Mouse (Mus musculus) right cerebral cortex, postnatal 14 days (tissue): ENCODE results near the gene Raet1e.
"Not testable (repeated sequence)": the region's sequence is repeated elsewhere in the genome, so short reads cannot be mapped to it uniquely, and the experiment has no call there.

ENCODE experiments used
- DNase-seq: peaks from one replicate; pipeline ENCODE4 v3.0.0; 2022

The Raet1e gene

DNA sequence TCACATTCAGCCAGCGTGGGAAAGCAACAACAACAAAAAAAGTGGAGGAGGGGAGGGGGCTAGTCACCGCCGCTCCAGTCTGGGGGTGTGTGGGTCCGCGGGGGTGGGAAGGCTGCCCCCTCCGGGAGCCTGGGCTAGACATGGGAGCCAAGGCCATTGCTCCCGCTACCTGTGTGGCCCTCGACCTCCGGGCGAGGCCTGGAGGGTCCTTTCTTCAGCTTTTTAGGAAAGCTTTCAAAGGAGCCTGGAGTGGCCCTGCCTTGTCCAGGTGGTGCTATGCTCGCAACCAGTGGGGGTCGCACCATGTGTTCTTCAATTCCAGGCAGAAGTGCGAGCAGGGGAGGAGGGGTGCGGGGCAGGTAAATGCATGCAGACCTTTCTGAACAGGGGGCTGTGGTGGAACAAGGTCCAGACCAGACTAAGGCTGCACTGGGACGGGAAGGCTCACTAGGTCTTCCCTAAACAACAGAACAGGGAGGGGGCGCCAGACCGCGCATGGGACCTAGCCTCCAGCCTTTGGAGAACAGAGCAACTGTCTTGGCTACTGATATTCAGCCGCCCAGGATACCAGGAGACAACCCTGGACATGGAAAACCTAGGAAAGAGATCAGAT, 116.2 kb downstream of the Raet1e start:
- DNase-seq = no peak

DNA sequence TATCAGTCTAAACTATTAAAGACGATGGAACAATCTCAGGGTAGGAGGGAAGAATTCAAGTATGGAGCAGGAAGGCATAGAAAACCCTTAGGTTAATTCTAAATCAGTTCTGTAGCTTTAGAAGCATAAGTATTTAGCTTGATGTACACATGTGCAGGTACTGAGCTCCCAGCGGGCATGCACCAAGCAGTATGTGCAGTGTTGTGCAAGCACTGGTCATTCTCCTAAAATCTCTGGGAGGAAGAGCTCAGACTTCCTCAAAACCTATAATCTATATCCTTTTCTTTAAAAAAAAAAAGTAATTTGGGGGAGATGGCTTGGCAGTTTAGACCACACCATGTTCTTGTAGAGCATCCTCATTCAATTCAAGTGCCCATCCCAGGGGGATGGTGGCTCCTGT, 120.1 kb downstream of the Raet1e start:
- not testable (repeated sequence) for DNase-seq

DNA sequence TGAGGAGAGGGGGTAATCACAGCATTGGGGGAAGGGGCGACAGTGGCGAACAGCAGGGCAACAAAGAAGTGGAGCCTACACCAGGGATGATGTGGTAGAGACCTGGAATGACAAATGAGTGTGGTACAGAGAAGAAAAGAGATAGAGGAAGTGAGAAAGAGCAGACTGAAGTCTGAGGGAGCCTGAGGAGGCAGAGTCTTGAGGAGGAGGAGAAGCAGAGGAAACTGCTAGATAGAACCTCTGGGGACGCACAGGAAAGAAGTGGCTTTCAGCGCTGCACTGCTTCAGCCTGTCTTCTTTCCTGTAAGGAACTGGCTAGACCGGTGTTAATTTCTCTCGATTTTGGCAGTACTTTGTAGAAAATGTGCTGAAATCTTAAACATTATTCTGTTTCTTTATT, 124.4 kb downstream of the Raet1e start:
- no peak for DNase-seq

DNA sequence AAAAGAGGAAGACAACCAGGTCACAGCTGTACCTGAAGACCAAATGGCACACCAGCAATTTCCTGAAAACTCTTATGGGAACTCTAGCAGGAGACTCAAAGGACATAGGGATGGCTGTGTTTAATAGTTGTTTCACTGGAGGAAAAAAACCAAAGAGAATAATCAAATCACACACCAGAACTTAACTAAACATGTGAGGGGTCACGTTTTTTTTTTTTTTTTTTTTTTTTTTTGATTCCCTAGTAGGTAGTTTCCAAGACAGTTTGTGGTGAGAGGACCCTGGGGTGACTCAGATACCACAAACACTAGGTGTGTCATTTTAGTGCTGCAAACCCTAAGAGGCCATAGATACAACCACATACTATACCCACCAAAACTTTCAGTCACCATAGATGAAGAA, 137.3 kb downstream of the Raet1e start:
- DNase-seq = no peak

DNA sequence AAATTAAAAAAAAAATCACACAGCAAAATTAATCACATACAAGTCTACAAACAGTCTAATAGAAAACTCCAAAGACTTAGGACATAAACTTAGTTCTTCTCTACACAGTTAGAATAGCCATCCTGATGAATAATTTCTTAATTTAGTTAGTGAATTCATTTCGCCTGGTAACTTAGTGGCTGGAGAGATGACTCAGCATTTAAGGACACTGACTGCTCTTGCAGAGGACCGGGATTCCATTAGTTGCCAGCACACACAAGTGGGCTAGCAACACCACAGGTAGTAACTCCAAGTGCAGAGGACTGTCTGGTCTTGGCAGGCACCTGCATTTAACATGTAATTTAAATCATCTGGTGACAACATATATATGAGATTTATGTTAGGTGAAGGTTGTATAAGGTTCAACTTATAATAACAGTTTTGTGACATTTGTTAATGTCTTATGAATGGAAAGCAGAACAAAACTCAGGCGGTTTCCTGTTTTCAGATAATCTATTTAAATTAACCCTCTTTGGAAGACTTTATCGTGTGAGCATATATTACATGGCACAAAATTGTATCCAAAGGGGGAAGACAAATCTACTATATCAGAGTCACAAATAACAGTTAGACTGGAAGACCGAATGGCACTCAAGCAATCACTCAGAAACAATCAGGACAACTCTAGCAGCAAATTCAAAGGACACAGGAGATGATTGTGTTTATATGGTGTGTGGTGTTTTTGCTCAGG, 138.8 kb downstream of the Raet1e start:
- DNase-seq = no peak

DNA sequence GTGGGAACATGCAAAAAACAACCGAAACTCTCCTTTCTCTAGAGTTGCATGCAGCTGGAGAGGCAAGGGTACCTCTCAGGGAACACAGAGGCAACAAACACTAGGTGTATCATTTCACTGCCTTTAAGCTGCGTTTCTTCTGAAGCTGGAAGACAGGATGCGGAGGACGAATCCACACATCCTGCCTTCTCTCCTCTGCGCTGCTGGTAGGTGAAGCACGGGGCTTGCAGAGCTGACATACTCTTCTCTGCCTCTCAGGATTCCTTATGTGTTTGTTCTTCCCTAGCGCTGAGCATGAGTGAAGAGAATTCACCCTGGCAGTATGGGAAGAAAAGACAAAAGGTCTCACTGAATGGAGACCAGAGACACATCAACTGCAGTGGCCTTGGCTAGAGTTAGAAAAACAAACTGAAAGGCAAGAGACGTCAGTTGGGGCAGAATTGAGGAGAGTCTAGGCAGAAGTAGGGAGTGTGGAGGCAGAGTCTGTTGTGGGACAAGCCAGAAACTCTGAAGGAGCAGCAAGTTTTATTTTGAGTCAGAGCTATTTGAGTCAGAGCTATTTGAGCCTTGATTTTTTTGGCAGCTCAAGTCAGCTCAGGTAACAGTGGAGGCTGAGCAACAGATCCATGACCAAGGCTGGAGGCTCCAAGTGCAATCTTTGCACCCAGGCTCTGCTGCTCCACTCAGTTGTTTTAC, 139.5 kb downstream of the Raet1e start:
- DNase-seq = no peak

DNA sequence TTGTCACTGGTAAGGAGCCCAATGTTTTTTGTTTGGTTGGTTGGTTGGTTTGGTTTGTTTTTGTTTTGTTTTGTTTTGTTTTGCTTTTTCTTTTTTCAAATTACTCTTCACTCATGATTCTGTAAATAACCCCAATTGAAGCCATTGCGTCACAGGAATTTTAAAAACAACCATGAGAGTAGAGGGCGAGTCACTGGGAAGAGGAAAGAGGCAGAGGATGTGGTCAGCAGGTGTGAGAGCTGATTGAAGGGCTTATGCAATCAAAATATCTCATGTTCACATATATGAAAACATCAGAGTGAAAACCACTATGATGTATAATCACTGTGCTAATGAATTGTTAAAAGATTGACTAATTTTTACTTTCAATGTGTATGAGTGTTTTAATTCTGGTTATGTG, 141.0 kb downstream of the Raet1e start:
- no peak for DNase-seq

DNA sequence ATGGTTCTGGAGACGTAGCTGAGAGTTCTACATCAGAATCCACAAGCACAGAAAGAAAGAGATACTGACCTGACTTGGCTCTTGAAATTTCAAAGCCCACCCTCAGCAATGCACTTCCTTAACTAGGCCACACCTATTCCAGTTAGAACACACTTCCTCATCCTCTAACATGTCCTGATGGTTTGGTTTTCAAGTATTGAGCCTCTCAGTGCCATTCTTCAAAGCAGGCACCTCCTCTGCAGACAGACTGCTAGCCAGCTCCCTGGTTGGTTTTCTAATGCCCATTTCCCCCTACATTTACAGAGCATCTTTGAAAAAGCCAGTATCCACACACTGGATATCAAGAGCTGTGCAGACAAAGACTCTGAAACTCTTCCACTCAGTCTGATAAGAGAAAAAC, 143.3 kb downstream of the Raet1e start:
- no peak for DNase-seq

DNA sequence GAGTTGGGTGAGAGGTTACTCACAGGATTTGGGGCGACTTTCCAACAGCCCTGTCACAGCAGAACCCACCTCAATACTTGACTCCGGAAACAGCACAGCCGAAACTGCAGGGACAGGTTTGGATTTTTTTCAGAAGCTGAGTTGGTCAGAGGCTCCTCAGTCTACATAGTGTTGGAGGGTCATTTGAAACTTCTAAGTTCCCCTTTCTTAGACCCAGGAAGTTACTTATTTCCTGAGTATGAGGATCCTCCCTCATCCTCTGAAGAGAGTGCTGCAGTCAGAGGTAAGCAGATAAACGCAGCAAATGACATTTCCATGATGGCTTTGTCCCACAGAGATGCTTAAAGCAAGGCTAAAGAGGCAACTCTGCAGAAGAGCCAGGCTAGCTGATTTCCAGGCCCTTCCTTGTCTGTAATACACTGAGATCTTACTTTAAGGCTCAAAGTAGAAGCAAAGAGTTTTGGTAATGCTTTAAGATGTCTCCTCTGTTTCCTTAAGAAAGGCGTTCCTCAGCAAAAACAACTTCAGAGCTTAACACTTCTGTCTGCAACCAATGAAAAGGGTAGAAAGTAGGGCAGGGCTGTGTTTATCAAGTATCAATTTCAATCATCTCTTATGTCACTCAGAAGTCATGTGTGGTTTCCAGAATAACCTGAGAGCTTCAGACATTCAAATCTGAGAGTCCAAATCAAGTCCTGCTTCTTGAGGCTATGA, 144.1 kb downstream of the Raet1e start:
- DNase-seq = no peak

DNA sequence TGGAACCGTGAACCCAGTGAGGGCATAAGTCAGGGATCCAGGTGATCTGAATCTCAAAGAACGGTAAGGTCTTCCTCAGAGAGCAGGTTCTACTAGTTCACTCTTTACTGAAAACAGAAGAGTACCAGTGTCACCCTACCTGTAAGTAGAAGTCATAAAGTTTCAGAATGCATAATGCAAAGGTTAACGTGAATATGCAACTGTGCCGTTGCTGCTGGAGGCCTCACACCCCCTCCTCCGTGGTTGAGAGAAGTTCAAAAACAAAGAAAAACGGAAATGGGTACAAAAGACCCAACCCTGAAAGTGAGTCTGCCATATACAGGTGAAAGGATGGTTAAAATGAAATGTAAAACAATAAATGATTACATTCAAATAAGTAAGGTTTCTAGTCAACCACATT, 145.4 kb downstream of the Raet1e start:
- DNase-seq = no peak

DNA sequence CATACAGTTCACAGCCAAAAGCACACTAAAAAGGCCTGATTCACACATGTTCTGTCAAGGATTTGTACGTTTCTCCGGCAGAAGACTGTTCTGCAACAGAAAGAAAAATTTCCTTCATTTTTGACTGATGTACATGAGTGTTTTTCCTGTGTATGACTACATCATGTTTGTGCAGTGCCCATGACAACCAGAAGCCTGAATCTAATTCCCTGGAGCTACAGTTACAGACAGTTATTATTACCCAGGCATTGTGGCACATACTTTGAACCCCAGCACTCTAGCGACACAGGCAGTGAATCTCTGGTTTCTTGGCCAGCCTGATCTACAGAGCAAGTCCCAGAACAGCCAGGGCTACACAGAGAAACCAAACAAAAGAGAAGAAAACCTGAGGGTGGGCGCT, 147.4 kb downstream of the Raet1e start:
- no peak for DNase-seq

DNA sequence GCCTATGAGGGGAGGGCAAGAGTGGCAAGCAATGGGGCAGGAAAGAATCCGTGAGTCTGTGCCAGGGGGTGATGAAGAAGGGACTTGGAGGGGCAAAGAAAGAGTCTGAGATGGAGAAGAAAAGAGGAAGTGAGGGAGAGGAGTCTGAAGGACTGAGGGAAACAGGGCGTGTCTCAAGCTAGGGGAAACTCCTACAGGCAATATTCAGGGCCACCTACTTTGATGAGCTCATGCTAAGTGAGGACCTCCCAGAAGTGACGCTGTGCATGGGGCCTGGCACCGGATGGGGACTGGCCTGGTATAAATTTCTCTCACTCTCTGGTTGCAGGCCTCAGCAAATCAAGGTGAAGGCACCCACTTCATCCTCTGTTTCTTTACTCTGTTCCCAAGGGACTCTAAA, 148.1 kb downstream of the Raet1e start:
- no peak for DNase-seq

DNA sequence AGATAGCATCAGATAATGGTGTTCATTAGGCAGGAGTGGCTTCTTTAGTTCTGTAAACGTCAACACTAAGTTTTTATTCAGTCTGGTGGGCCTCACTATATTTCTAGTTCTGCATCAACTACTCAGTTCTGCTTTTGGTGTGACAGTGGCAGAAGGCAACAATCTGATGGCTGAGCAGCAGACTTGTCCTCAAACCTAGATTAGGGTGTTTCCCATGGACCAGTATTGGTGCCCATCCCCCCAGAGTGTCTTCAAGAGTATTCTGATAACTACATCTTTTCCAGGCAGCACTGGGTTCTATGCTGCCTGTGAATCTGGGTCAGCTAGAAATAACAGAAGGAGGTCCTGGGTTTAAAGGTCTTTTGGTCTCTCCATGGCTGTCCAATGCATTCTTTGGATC, 149.9 kb downstream of the Raet1e start:
- no peak for DNase-seq

DNA sequence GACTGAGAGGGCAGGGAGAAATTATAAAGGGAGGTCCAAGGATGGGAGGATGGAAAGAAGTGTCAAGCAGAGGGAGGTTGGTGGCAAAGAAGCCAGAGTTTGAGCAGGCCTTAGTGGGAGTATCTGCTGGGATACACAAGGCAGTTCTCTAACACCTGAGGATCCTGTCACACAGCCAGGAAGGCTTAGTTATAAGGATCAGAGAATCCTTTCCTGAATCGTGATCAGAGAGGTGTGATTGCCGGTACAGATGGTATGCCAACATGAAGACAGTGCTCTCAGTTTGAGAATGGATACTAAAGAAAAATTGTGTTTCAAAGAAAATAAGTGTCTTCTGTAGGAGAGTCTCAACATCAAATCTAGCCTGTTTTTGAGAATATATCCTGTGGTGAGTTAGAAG, 164.5 kb downstream of the Raet1e start:
- DNase-seq = no peak

DNA sequence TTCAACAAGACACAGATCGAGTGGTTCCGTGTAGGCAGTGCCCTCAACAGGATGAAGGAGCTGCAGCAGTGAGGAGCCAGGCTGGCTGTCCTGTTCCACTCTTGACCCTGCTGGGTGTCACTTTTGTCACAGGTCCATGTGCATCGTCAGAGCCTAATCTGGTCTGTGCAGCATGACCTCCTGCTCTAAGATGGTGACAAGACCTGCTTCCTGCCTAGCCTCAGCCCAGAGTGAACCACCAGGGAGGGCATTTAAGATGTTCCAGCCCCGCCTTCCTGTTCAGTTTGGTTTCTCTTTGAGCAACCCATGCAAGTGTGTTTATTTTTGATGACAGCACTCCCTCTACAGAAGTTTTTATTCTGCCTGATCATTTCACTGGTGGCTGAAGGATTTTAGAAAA, 187.4 kb downstream of the Raet1e start:
- not testable (repeated sequence) for DNase-seq

DNA sequence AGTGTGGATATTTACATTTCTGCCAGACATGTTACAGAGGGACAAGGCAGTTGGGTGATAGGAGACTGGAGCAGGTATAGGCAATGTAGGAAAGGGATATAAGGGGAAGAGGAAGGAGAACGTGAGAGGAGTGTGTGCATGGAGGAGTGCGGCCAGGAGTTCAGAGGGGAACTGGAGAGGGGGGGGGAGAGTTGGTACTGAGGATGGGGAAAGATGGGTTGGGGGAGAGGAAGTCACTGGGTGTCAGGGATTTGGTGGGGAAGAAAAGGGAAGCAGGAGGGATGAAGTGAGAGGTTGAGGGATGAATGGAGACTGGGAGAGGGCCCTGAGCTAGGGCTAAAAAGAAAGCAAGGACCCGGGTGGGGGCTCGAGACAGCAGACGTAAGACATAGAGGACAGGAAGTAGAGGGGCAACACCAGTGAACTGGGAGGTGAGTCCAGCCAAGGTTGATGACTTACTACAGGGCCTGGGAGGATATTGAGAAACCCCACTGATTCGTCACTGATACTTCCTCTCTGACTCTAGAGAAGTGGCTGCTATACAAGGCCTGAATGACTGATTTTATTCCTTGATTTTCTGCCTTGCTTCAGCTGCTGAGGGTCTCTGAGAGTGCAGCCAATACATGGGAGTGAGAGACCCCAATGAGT, 195.3 kb downstream of the Raet1e start:
- not testable (repeated sequence) for DNase-seq

DNA sequence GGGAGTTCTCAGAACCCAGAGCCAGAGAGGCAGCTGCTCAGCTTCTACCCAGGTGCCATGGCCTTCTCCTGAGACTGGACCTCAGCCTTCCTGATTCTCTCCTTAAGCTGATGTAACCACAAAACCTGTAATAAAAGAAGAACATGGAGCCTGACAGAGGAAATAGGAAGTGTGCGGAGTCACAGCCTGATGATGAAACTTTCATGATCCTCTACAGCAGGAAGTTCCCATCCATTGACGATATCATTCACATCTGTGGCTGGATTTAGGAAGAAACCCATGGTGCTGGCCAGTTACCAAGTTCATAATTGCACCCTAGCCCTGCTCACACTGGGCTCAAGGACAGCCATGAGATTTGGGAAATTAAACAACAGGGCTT, 195.8 kb downstream of the Raet1e start:
- DNase-seq = not testable (repeated sequence)

DNA sequence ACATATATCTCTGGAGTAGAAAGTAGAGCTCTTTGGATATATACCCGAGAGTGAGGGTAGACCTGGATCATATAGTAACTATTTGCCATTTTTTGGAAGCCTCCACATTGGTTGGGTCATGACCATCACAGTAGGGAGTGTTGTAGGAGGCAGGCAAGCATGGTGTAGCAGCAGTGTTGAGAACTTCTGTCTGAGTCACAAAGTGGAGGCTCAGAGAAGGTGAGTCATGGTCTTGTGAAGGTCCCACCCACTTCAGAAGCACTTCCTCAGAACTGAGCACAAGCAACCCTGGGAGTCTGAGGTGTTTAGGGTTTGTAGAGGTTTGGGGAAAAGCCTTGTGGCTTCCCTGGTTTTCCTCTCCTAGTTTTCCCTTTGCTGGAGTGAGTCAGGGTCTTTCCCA, 199.0 kb downstream of the Raet1e start:
- not testable (repeated sequence) for DNase-seq

DNA sequence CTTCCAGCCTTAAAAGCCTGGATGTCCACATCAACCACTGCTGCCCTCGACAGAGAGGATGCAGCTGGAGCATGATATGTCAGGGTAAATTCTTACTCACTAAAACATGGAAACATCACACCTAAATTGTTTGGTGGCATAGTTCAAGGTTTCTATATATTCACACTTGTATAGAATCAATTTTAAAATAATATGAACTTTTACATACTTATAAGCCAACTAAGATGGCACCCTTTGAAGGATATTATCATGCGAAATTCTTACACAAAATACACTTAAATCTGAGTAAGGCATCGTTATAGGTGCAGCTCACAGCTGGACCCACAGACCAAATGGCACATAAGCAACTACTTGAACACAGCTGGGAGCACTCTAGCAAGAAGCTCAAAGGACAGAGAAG, 201.9 kb downstream of the Raet1e start, which contains the start of gene Raet1d:
Gene Raet1d (plus strand): TSS at position 301 of the 400 bp plus-strand sequence.
- not testable (repeated sequence) for DNase-seq

DNA sequence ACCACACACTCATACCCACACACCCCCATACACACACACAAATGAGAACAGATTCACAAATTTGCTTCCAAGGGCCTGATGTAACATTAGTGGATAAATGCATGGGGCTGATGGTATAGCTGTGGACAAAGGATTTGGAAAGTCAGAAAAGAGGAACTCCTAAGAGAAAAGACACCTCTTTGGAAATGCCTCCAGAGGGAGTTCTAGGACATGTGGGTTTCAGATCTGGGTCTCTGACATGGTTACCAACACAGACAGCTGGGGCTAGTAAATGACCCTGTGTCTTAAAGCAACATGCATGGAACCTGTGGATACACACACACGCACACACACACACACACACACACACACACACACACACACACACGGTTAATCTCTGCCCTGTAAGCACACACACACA, 202.6 kb downstream of the Raet1e start:
- DNase-seq = not testable (repeated sequence)

DNA sequence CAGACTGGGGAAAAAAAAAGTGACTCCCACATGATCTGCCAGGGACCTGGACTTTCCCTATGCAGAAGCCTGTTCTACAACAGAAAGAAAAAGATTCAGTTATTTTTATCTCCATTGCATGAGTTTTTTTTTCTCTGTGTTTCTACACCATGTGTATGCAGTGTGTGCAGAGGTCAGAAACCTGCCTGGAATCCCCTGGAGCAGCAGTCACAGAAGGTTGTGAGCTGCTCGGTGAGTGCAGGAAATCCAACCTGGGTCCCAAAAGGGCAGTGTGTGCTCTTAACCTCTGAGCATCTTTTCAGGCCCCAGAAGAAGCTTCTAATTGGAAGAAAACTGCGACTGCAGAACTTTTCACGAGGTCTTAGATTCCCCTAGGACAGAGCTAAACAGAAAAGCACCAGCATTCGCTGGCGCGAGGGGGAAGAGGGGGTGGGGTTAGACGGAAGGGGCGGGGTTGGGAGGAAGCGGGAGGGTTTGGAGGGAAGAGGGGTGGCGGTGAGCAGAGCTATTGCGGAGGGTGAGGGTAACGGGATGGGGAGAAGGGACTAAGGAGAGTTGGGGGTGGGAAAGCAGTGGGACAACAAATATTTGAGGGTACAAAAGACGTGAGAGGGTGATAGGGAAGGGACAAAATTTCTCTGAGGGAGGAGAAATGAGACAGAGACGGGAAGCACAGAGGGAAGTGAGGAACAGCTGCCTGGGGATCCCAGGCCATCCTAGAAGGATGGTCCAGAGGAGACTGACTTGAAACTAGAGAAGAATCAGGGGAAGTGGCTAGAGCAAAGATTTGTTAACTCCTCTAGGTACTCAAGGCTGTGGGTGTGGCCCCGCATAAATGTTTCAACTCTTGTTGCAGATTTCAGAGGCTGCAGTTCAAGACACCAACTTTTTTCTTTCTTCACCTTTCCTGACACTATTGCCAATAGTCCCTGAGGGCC, 203.3 kb downstream of the Raet1e start:
- not testable (repeated sequence) for DNase-seq

DNA sequence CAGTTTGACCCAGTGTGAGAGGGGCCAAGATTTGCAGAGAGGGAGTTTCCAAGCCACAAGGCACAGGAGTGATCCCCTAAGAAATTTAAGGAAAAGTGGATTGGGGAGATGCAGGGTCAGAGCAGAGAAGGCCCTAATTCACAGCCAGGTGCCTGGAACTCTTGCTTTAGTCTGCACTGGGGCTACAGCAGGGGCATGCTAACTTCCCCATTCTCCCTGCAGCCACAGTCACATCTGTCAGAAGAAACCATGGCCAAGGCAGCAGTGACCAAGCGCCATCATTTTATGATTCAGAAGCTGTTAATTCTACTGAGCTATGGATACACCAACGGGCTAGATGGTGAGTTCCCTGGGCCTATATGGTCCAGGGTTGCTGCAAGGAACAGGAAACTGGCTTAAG, 204.1 kb downstream of the Raet1e start:
- DNase-seq = not testable (repeated sequence)
